Mouse (Mus musculus) CH12.LX (cell line): ENCODE data around the gene Spcs3. TPM values are rescaled to one million over a fixed set of nuclear protein-coding genes. Genes with fewer than 3 reads are reported as not detected.

Source experiments
- DNase-seq: peaks from one replicate; pipeline ENCODE4 v3.0.0-alpha.2; 2013; ENCODE audit errors: extremely low read depth
- H3K27ac ChIP-seq: 2 replicates; pipeline ENCODE4 v1.5.1; 2012; ENCODE audit warnings: low read depth, mild to moderate bottlenecking, control low read depth, moderate library complexity; ENCODE audit not compliant: insufficient read depth
- H3K27me3 ChIP-seq: replicated peaks from 2 replicates; pipeline ENCODE3; 2012; ENCODE audit warnings: inconsistent platforms
- H3K36me3 ChIP-seq, 2 experiments: replicated peaks in 1 of 2; 2 replicates each; pipeline versions ENCODE3 to v1.6.1; 2012; ENCODE audit warnings: inconsistent platforms in 1 of 2, low read length in 1 of 2, mild to moderate bottlenecking in 1 of 2, mixed read lengths in 1 of 2, moderate library complexity in 1 of 2; ENCODE audit not compliant: control insufficient read depth in 1 of 2, insufficient read depth in 1 of 2
- H3K4me1 ChIP-seq, 2 experiments: 2 replicates each; pipeline ENCODE4 v1.6.1; 2012; ENCODE audit warnings: inconsistent platforms in 1 of 2, moderate library complexity in 1 of 2; ENCODE audit not compliant: insufficient read depth in 2 of 2, control insufficient read depth in 1 of 2
- H3K4me2 ChIP-seq: 2 replicates; pipeline ENCODE4 v1.6.1; 2012; ENCODE audit warnings: low read depth, mild to moderate bottlenecking, control low read depth; ENCODE audit not compliant: poor library complexity, insufficient read depth, severe bottlenecking
- H3K4me3 ChIP-seq, 3 experiments: fragments of 150-350 bp in 1 of 3; sonication (generic) in 1 of 3; replicated peaks in 1 of 3; 2 replicates each; pipeline versions ENCODE3 to v1.5.1; 2011 to 2012; ENCODE audit warnings: low read depth in 2 of 3, low read length in 2 of 3, mild to moderate bottlenecking in 2 of 3, moderate library complexity in 2 of 3, control low read depth in 1 of 3, improper control_type of control experiment in 1 of 3, inconsistent platforms in 1 of 3, mixed read lengths in 1 of 3; ENCODE audit not compliant: poor library complexity in 1 of 3
- H3K79me2 ChIP-seq: replicated peaks from 2 replicates; pipeline ENCODE4 v1.6.1; 2012; ENCODE audit warnings: mild to moderate bottlenecking, moderate library complexity; ENCODE audit not compliant: control insufficient read depth, poor library complexity, insufficient read depth, severe bottlenecking; ENCODE audit errors: extremely low read depth
- H3K9ac ChIP-seq: 2 replicates; pipeline ENCODE4 v1.6.1; 2012; ENCODE audit warnings: low read depth, mild to moderate bottlenecking, control low read depth, moderate library complexity; ENCODE audit not compliant: insufficient read depth
- H3K9me3 ChIP-seq: replicated peaks from 2 replicates; pipeline ENCODE3; 2012; ENCODE audit warnings: low read length, inconsistent platforms, mixed read lengths
- BHLHE40 ChIP-seq: IDR thresholded peaks from 2 replicates; pipeline ENCODE4 v1.6.1; 2011; ENCODE audit warnings: mild to moderate bottlenecking, low read depth, low read length, improper control_type of control experiment
- E2F4 ChIP-seq: IDR thresholded peaks from 2 replicates; pipeline ENCODE4 v1.6.1; 2011; ENCODE audit warnings: low read depth, low read length, improper control_type of control experiment; ENCODE audit not compliant: insufficient replicate concordance
- HCFC1 ChIP-seq: IDR thresholded peaks from 2 replicates; pipeline ENCODE4 v1.6.1; 2012; ENCODE audit warnings: low read depth, mild to moderate bottlenecking, inconsistent platforms, low read length, improper control_type of control experiment
- JUN ChIP-seq: IDR thresholded peaks from 2 replicates; pipeline ENCODE4 v1.6.1; 2011; ENCODE audit warnings: low read depth, mild to moderate bottlenecking, low read length, improper control_type of control experiment, moderate library complexity; ENCODE audit not compliant: insufficient read depth
- KAT2A ChIP-seq: IDR thresholded peaks from 2 replicates; pipeline ENCODE4 v1.6.1; 2012; ENCODE audit warnings: low read length, improper control_type of control experiment, inconsistent platforms; ENCODE audit not compliant: insufficient replicate concordance
- MEF2A ChIP-seq: IDR thresholded peaks from 2 replicates; pipeline ENCODE4 v1.6.1; 2014; ENCODE audit warnings: low read depth, mild to moderate bottlenecking, inconsistent platforms, low read length, improper control_type of control experiment, borderline replicate concordance
- MXI1 ChIP-seq: IDR thresholded peaks from 2 replicates; pipeline ENCODE4 v1.6.1; 2011; ENCODE audit warnings: mild to moderate bottlenecking, low read depth, low read length, improper control_type of control experiment
- NELFE ChIP-seq: IDR thresholded peaks from 2 replicates; pipeline ENCODE4 v1.6.1; 2011; ENCODE audit warnings: low read depth, low read length, improper control_type of control experiment
- TBP ChIP-seq: conservative IDR thresholded peaks from 2 replicates; pipeline ENCODE4 v1.6.1; 2011; ENCODE audit warnings: low read depth, low read length, improper control_type of control experiment
- UBTF ChIP-seq: IDR thresholded peaks from 2 replicates; pipeline ENCODE4 v1.6.1; 2012; ENCODE audit warnings: low read depth, mild to moderate bottlenecking, inconsistent platforms, low read length, improper control_type of control experiment, moderate library complexity
- dilution Hi-C: fragments of 300-500 bp; cut with MboI; formaldehyde crosslinking; loops from 2 replicates; pipeline ENCODE4 v1.14.3; 2020; ENCODE audit warnings: low sequenced_read_pairs; ENCODE audit not compliant: extremely low pct_unique_long_range_greater_than_20kb, extremely low pct_ligation_motif_present
- in situ Hi-C: fragments of 300-500 bp; cut with MboI; formaldehyde crosslinking; loops from 3 replicates; pipeline ENCODE4 v1.14.3; 2019; ENCODE audit warnings: low sequenced_read_pairs, low pct_ligation_motif_present, low pct_unique_long_range_greater_than_20kb, mixed read lengths
- polyA plus RNA-seq: library from polyadenylated mRNA; unstranded; fragments of >175 nt; gene quantifications from 2 replicates; pipeline ENCODE4 v1.2.1, GENCODE M21; 2012; ENCODE audit warnings: low read depth; ENCODE audit not compliant: insufficient read length
- total RNA-seq, 2 experiments: library from RNA; depleted of rRNA; stranded (reverse); fragments of 300-350 nt in 1 of 2; fragments of >200 nt in 1 of 2; gene quantifications; 2 replicates each; pipeline ENCODE4 v1.2.3; 2012 to 2014

The Spcs3 gene
- total and polyA plus RNA-seq, 3 experiments: 89.4 to 220 (median 113) TPM

DNA sequence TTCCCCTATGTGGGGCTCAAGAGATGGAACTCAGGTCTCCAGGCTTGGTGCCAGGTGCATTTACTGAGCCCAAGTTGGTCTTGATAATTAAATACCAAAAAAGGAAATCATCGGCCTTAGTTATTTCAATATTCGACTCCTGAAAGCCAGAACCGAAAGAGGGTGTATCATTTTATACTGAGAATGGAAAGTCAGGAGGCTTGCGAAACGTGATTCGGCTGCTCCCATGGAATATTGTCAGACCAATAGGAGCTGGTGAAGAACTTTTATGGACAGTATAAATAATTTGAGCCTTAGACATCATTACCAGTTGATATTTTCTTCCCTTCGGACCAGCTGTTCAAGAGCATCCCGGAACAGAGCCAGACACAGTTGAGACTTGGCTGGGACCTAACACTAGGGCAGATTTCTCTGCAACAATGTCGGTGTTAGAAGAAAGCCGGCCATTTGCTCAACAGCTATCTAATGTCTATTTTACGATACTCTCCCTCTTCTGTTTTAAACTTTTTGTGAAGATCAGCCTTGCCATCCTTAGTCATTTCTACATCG, 20.3 kb upstream of the Spcs3 start:
- no peaks in the 10 kb centered on the region for H3K4me1 ChIP-seq
- no peak for DNase-seq
- no peaks in the 10 kb centered on the region for H3K27me3 ChIP-seq
- no peak overlapping the region for H3K27ac ChIP-seq
- H3K4me2 ChIP-seq: no peak overlapping the region
- no peaks in the 10 kb centered on the region for H3K36me3 ChIP-seq
- in situ Hi-C loops: no loop called here
- H3K9ac ChIP-seq: no peak overlapping the region
- dilution Hi-C loops: no loop called here
- TF ChIP-seq MEF2A (no peak), KAT2A (no peak), HCFC1 (no peak), MXI1 (no peak), BHLHE40 (no peak)
- TF ChIP-seq, all 38 proteins: peak for 0
- H3K4me3 ChIP-seq: no peak overlapping the region
- H3K9me3 ChIP-seq: no peaks in the 10 kb centered on the region
- H3K79me2 ChIP-seq: no peaks in the 10 kb centered on the region

- Histone ChIP-seq H3K4me2 (no peak overlapping the region), H3K36me3 (no peaks in the 10 kb centered on the region), H3K9me3 (no peaks in the 10 kb centered on the region), H3K79me2 (no peaks in the 10 kb centered on the region), H3K4me1 (no peaks in the 10 kb centered on the region), H3K27me3 (no peaks in the 10 kb centered on the region), H3K27ac (no peak overlapping the region), H3K4me3 (no peak overlapping the region), H3K9ac (no peak overlapping the region)
- no peak for DNase-seq
- TF ChIP-seq E2F4: no peak
- no peak for TF ChIP-seq NELFE
- no peak for TF ChIP-seq JUN
- TF ChIP-seq TBP: no peak
- in situ Hi-C loops: no loop called here
- dilution Hi-C loops: no loop called here
These were observed 18.6 kb upstream of the Spcs3 start for GRCm38 (mm10) chr8:54548383-54548782.

- Histone ChIP-seq H3K27ac (no peak overlapping the region), H3K79me2 (no peaks in the 10 kb centered on the region), H3K9ac (no peak overlapping the region), H3K4me2 (no peak overlapping the region), H3K4me1 (no peaks in the 10 kb centered on the region), H3K36me3 (no peaks in the 10 kb centered on the region), H3K9me3 (no peaks in the 10 kb centered on the region), H3K4me3 (no peak overlapping the region), H3K27me3 (no peaks in the 10 kb centered on the region)
- dilution Hi-C loops (no loop called here), in situ Hi-C loops (no loop called here)
- TF ChIP-seq UBTF (no peak), HCFC1 (no peak), KAT2A (no peak)
- DNase-seq: no peak
These were observed 11.5 kb upstream of the Spcs3 start for GRCm38 (mm10) chr8:54541331-54541730.
